Mouse (Mus musculus): ENCODE data around the gene Sox5.

GRCm38 (mm10) chr6:144282756-144283155 lies 499.0 kb downstream of the Sox5 start:
- TF ChIP-seq CTCF (IDR thresholded peaks at IDR 0.05; ENCODE audit: extremely low read depth, insufficient read depth, low read length) (no peak), POLR2A (IDR thresholded peaks at IDR 0.05; ENCODE audit: extremely low read depth, insufficient read depth, low read length) (no peak)

All from cortical plate, adult 2 months (tissue).